Mouse (Mus musculus) layer of hippocampus, adult 2 months (tissue): ENCODE measurements around the gene St6galnac4. TPM values are rescaled to one million over a fixed set of nuclear protein-coding genes. Genes with fewer than 3 reads are reported as not detected.
A peak's percentile ranks its signal among the peaks of the same experiment; 100 is the strongest.

ENCODE experiments used
- DNase-seq, 2 experiments: peaks; one replicate each; pipeline ENCODE4 v3.0.0; 2022; ENCODE audit warnings: low spot score in 2 of 2
- H3K27ac ChIP-seq: fragments of 200-600 bp; 2 replicates; pipeline ENCODE4 v1.8.1; 2022
- H3K4me3 ChIP-seq: fragments of 200-600 bp; 2 replicates; pipeline ENCODE4 v1.8.1; 2022; ENCODE audit warnings: mild to moderate bottlenecking
- CTCF ChIP-seq: fragments of 200-600 bp; conservative IDR thresholded peaks from 2 replicates; pipeline ENCODE4 v1.8.1; 2022; ENCODE audit warnings: antibody characterized with exemption, mild to moderate bottlenecking, moderate library complexity
- total RNA-seq, 2 experiments: library from RNA; stranded (reverse); gene quantifications; 2 replicates each; pipeline ENCODE4 v1.2.3; 2021

St6galnac4 gene
- total RNA-seq, 2 experiments from 2014 or later, result 36.4 to 40.0 TPM

DNA sequence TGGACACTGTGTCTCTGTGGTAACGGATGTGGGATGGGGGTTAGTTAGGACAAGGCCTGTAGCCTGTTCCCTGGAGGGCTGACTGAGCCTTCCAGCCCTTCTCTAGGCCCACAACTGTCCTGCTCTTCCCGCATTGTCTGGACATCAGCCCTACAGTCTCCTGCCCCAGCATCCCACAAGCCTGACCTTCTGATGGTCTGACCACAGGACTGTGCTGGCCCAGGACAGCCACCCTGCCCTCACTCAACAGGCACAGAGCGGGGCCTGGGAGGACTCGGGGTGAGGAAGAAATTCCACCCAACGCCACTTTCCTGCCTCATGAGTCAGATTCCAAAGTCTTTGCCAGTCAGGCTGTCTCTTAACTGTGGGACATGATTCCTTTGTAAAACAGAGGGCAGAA, 10.8 kb downstream of the St6galnac4 start:
- no peak overlapping the region for H3K27ac ChIP-seq
- no peak overlapping the region for H3K4me3 ChIP-seq
- DNase-seq, result no peak
- TF ChIP-seq CTCF, result no peak

DNA sequence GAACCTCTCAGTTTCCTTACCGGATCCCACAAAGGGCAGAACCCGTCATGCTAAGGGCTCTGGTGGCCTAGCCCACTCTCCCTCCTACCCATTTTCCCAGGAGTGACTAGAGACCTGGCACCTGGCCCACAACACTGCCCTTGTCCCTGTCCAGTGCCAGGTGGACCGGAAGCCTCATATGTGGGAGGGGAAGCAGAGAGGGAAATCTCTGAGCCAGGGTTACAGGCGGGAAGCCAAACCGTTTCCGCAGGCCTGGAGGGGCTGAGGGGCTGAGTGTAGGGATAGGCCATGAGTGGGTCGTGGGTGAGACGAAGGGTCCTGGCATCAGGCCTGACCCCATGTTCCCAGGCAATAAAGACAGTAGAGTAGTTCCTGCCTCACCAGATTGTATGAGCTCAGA, 11.6 kb downstream of the St6galnac4 start:
- no peak for TF ChIP-seq CTCF
- no peak for DNase-seq
- Histone ChIP-seq H3K4me3 (no peak overlapping the region), H3K27ac (no peak overlapping the region)

DNA sequence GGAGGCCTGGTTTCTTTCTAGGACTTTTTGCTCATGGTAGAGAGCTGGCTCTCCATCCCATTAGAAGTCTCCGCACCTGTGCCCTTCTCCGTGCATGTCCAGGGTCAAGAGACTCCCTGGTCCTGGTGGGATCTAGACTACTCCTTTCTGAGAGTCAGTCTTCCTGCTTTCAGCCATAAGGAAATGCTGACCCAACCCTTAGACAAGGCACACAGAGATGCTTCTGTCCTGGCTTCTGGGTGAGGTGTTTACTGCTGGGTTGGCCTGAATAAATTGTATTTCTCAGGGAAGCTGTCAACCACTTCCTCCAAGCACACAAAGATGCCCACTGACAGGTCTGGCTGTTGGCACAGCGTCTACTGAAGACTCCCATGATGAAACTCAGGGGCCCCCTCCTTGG, 12.5 kb downstream of the St6galnac4 start, which contains the start of gene St6galnac6:
Gene St6galnac6, plus strand, starts transcription at position 301 of the 400 bp plus-strand sequence.
- H3K27ac ChIP-seq, result no peak within 1 kb of the TSS
- DNase-seq, result no peak

DNA sequence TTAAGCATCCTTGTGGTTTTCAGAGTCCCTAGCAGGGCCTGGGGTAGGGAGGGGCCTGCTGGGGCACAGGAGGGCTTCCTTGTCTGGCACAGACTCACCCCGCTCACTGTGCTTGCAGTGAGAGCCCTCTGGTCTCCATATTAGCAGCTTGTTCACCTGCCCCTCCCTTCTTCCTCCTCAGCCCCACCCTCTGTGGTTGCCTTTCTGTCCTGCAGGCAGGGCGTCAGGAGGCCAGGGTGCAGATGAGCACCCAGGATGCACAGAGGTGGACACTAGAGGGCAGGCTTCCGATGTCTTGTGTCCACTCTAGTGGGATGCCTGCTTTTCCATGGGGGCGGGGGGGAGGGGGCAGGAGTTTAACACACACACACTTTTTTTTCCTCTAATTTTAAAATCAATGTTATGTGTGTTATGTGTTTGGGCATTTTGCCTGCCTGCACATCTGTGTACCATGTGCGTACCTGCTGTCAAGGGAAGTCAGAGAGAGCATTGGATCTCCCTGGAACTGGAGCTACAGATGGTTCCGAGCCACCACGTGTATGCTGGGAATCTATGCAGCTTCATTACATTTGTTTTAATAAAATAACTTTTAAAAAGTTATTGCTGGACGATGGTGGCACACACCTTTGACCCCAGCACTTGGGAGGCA, 14.6 kb downstream of the St6galnac4 start:
- DNase-seq, result no peak
- TF ChIP-seq CTCF, result peak; percentile 68
- Histone ChIP-seq H3K4me3 (no peak overlapping the region), H3K27ac (no peak overlapping the region)

More for the DNA sequence above, 12.5 kb downstream of the St6galnac4 start, which contains the start of gene St6galnac6:
- TF ChIP-seq CTCF, result no peak
- no peak within 1 kb of the TSS for H3K4me3 ChIP-seq

DNA sequence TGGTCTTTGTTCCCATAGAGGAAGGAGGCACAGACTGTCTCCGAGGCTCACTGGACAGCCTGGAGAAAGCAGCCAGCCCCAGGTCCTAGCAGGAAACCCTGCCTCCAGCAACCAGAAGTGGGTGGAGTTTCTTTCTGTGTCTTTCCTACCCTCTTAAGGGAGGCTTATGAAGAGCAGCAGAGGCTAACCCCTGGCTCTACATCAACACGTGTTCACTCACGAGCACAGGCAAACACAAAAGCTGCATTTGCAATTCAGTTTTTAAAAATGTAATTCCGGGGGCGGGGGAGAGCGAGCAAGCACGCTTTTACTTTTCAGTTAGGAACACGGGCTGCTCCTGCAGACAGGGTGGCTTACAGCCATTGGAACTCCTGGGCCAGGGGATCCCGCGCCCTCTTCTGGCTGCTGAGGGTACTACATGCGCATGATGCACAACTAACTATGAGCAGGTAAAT, 15.7 kb downstream of the St6galnac4 start:
- H3K4me3 ChIP-seq, result peak overlapping the region; percentile 38; the same call in 1 of the 2 replicates

DNA sequence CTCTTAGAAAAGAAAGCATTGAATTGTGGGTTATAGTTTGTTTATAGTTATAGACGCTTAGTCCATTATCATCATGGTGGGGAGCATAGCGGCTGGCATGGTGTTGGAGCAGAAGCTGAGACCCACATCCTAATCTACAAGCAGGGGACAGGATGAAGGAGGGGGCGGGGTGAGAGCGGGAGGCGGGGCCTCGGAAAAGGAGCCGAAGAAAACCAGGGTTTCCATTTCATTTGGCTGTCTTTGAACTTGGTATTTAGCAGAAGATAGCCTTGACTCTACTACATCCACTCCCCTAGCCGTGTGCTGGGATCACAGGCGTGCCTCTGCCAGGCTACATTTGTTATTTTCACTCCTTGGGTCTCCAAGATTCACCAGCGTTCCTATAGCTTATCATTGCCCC, 17.7 kb downstream of the St6galnac4 start:
- Histone ChIP-seq H3K27ac (no peak overlapping the region), H3K4me3 (no peak overlapping the region)
- no peak for DNase-seq
- no peak for TF ChIP-seq CTCF

More for the DNA sequence above, 15.7 kb downstream of the St6galnac4 start:
- peak overlapping the region; percentile 46; the same call in 1 of the 2 replicates for H3K27ac ChIP-seq
- TF ChIP-seq CTCF, result peak; percentile 99
- peak; percentile 83 to 94 for DNase-seq

DNA sequence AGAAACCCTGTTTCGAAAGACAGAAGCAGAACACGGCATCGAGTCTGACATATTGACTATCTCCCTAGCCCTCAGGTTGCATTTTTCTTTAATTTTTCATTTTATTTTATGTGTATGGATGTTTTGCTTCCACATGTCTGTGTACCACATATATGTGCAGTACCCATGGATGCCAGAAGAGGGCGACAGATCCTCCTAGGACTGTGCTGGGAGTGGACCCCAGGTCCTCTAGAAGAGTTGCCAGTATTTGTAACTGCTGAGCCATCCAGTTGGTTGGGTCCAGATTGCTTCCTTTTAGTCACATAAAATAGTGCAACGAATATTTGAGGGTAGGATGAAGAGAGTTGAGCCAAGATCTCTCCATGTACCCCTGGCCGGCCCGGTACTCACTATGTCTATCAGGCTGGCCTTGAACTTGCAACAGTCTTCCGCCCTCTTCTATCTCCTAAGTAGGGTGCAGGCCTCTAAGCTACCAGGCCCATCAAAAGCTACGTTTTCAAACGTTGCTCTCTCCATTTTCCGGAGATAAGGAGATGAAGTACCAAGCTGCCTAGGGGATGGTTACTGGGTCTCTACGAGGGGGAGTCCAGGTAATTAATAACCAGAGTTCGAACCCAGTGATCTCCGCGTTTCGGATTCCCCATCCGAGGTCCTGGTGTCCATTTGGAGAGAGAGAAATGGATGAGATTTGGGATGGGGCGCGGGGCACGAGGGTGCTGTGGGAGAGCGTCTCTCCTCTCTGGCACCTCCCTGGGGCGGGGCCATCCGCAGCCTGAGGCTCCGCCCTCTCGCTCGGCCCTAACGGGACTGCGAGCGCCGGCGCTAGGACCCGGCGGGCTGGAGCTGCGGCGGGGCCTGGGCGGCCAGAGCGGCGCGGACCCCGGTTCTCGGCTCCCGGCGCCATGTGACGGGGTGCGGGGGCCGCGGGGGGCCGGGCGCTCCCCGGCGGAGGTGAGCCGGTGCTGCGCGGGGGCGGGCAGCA, 19.6 kb downstream of the St6galnac4 start:
- peak overlapping the region; percentile 96 for H3K27ac ChIP-seq
- peak; percentile 81 for TF ChIP-seq CTCF
- peak; percentile 81 to 82 for DNase-seq

DNA sequence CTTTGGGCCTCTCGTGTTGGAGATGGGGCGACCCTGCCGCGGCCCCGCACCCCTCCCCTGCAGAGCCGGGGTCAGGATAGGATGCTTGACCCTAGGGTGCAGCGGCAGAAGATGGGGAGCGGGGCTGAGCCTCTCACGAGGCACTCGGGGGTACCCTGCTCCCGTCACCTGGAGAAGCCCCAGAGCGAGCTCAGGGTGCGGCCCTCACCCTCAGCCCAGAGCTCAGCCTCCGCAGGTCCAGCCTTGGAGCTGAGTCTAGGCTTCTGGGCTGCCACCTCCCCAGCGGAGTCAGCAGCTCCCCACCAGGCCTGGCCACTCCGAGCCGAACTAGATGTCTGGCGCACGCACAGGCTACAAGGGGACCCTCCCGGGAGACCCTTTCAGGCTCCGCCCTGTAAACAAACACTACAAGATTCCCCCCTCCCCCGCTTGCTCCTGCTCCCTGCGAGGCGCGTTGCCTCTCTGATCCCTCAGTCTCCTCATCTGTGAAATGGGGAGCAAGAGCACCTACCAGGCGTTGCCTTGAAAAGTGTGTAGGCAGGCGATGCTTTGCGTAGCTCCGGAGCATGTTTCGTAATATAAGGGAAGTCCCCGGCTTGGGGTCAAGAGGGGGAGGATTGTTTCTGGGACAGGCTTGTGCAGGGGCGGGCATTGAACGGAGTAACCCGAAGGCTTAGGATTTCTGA, 20.5 kb downstream of the St6galnac4 start:
- DNase-seq, result no peak

More for the DNA sequence above, 19.6 kb downstream of the St6galnac4 start:
- peak overlapping the region; percentile 68 for H3K4me3 ChIP-seq

DNA sequence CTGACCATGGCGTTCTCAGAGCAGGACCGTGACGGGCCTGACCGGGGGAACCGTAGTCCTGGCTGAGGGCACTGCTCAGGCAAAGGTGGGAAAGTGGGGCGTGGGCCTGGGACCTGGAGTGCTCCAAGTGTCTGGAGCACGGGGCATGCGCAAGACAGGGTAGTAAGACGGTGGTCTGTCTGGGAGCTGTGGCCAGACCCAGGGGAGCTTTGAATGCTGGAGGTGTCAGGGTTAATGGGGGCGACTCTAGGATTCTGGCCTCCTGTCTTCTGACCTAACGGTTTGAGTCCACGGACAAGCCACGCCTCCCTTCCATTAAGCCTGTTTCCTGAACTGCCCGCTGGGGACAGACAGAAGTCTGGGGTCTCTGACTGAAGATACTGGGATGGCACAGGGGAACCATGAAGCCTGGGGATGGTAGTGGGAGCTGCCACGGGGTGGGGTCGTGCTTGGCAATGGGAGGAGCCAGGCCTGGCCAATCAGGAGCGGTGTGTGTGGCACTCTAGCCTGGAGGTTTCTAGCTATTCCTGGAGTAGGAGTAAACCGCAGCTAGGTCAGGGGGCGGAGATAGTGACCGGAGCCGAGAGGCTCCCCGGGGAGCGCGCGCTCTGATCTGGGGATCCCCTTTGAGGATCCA, 21.4 kb downstream of the St6galnac4 start:
- TF ChIP-seq CTCF, result peak; percentile 28
- H3K4me3 ChIP-seq, result peak overlapping the region; percentile 68
- DNase-seq, result no peak
- peak overlapping the region; percentile 96 for H3K27ac ChIP-seq

More for the DNA sequence above, 20.5 kb downstream of the St6galnac4 start:
- peak overlapping the region; percentile 96 for H3K27ac ChIP-seq
- peak overlapping the region; percentile 68 for H3K4me3 ChIP-seq
- no peak for TF ChIP-seq CTCF

DNA sequence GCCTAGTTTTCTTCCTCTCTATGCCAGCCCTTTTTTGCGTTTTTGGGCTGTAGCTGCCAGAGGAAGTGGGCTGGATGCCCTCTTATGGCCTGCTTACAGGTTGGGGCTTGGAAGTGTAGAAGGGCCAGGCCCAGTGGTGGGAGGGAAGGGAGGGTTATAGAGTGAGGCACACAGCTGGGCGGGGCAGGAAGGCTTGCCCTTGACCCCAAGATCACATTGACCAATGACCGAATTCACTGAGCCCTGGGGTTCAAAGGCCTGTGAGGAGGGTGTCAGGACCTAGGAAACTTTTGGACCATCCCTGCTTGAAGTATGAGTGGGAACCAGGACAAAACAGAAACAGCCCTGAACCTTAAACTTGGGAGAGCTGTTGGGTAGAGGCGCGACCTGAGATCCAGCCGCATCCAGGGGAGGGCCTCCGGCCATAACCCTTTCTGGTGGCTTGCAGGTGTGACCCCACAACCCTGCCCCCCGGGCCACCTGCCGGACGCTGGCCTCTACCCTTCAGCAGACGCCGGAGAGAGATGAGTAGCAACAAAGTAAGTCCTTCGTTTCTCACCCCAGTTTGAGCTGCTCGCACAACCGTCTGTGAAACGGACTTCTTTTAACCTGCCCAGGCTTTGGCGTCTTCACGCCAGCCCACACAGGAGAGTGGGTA, 22.0 kb downstream of the St6galnac4 start:
- H3K27ac ChIP-seq, result peak overlapping the region; percentile 96
- no peak for DNase-seq
- H3K4me3 ChIP-seq, result peak overlapping the region; percentile 68
- no peak for TF ChIP-seq CTCF

DNA sequence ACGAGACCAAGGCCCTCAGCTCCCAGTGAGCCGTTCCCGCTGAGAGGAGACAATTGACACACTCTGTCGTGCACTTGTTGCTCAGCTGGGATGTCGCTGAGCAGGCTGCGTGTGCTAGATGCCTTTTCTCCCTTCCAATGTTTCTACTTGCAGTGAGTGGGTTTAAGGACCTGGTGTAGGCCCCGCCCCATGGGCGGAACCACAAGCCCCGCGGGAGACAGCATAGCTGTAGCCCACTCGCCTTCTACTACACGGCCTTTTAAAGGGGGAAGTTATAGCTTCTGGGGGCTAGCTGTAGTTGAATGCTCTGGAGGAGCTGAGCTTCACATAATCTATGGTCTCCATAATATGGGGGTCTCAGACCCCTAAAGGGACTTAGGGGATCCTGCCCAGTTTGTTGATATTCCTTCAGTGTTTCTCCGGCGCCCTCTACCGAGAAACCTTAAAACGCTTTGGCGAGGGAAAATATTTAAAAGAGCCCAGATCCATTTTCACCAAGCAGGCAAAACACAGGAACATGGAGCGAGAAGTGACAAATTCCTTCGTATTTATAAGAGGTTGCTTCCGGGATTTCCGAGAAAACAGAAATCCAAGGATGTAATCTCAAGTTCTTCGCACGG, 23.8 kb downstream of the St6galnac4 start:
- Histone ChIP-seq H3K27ac (peak overlapping the region; percentile 40), H3K4me3 (peak overlapping the region; percentile 56)
- peak; percentile 79 for TF ChIP-seq CTCF
- peak in 1 of 2 experiments; percentile 48 for DNase-seq

DNA sequence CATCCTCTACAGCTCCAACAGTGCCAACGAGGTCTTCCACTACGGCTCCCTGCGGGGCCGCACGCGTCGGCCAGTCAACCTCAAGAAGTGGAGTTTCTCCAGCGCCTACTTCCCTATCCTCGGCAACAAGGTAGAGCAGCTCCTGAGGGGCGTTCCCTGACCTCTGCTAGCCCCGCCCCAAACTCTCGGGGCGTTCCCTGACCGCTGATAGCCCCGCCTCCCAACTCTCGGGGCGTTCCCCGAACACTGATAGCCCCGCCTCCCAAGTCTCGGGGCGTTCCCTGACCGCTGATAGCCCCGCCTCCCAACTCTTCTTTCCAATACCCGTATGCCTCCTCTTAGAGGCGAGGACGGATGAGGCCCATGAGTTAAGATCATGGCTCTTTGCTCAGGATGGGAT, 25.4 kb downstream of the St6galnac4 start:
- no peak overlapping the region for H3K27ac ChIP-seq
- TF ChIP-seq CTCF, result no peak
- H3K4me3 ChIP-seq, result no peak overlapping the region
- no peak for DNase-seq
